Mouse (Mus musculus) left cerebral cortex, postnatal 10 days (tissue): ENCODE data around the gene Atn1. TPM values are rescaled to one million over a fixed set of nuclear protein-coding genes. Genes with fewer than 3 reads are reported as not detected.

ENCODE experiments used
- DNase-seq, 2 experiments: peaks; one replicate each; pipeline ENCODE4 v3.0.0; 2021 to 2022; ENCODE audit warnings: low spot score in 2 of 2, mixed read lengths in 1 of 2; ENCODE audit errors: extremely low spot score in 1 of 2
- intact Hi-C: fragments of 180-260 bp; cut with DNase I; formaldehyde crosslinking; loops from one replicate; pipeline ENCODE4 v1.15.1; 2025
- total RNA-seq, 2 experiments: library from RNA; stranded (reverse); gene quantifications; 2 replicates each; pipeline ENCODE4 v1.2.3; 2021

Atn1 gene
- total RNA-seq, 2 experiments from 2014 or later, result 156 to 158 TPM

DNA sequence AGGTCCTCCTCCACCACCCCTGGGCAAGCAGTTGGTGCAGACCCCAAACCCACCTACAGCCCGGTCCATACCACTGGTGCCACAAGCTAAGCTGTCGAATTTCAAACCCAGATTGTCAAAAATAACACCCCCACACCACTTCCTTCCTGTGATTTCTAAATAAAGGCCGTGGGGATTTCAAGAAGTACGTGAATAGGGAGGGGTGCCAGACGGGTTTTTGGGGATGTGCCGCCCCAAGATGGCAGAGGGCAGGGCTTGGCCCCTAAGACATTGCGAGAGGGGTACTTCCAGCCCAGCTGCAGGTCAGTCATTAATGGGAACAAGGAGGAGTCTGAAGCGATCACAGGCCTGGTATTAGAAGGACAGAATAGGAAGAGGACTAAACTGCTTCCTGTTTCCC is 32.8 kb downstream of the Atn1 start:
- DNase-seq, result no peak
- intact Hi-C loops, result no loop called here

DNA sequence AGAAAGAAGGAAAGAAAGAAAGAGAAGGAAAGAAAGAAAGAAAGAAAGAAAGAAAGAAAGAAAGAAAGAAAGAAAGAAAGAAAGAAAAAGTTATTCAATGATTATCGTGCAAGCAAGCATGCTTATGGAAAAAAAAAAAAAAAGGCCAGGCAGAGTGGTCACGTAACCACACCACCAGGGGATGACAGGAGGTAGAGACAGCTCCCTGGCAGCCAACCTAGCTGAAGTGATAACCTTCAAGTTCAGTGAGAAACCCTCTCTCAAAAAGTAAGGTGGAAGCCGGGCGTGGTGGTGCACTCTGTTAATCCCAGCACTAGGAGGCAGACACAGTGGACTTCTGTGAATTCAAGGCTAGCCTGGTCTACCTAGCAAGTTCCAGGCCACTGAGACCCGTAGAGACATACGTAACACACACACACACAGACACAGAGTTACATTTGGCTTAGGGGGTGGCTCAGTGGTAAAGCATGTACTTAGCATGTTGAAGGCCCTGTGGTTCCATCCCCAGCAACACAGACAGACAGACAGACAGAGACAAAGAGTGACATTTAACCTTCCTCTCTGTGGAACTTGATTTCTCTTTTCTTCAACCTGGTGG is 33.3 kb downstream of the Atn1 start:
- intact Hi-C loops, result no loop called here
- DNase-seq, result no peak

DNA sequence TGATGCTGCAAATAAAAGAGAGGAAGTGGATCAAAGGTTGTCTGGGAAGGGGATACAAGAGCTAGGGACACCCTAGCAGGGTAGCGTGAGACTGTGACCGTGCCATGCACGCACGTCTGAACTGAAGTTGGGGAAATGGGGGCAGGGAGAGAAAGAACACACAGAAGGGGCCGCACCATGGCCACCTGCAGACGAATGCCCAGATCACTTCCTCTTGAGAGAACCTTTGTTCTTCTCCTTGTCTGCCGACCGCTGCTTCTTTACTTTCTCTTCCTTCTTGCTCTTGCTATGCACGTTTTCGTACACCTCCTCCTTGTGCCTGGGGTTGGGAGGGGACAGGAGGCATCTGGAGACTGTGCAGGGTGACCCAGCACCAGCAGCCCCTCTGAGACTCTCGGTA is 35.4 kb downstream of the Atn1 start:
- intact Hi-C loops, result no loop called here
- DNase-seq, result no peak

DNA sequence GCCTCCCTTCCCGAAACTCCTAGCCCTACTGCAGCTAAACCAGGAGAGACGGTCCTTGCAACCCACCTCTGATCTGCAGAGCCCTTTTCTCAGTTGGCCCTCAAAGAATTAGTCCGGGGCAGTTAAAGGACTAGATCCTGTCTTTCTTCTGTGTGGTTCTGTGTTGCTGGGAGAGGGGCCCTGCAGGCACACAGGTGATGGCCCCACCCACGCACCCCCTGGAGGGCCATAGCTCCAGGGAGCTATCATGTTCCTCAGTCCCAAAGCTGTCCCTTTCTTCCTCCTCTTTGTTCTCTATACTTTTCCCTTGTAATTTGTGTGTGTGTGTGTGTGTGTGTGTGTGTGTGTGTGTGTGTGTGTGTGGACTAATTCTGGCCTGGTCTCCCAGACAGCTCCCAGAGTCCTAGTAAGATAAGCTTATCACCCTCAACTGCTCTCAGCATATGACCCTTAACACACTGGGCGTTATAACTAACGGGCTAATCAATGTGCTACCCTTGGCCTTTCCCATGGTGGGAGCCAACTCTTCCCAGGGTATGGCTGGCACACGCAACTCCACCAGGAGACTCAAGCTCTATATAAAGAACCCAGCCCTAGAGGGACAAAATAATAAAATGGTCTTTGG is 36.9 kb downstream of the Atn1 start:
- no peak for DNase-seq
- intact Hi-C loops, result no loop called here

DNA sequence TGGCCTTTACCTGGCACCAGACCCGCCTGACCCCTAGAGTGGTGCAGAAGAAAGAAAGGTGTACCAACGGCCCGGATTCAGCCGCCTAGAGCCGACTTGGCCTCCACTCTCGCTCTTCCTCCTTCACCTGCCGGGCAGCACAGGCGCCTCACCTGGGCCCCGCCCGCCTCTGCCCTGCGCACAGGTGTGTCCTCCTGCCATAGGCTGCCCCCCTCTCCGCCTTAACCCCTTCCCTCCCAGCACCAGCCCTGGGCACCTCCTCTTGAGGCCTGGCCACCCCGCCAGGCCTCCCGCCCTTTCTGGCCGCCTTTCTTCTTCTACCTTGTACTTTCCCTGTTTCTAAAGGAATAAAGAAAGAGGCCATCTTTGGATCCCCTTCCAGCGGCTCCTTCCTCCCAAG is 37.6 kb downstream of the Atn1 start:
- DNase-seq, result no peak
- intact Hi-C loops, result no loop called here

DNA sequence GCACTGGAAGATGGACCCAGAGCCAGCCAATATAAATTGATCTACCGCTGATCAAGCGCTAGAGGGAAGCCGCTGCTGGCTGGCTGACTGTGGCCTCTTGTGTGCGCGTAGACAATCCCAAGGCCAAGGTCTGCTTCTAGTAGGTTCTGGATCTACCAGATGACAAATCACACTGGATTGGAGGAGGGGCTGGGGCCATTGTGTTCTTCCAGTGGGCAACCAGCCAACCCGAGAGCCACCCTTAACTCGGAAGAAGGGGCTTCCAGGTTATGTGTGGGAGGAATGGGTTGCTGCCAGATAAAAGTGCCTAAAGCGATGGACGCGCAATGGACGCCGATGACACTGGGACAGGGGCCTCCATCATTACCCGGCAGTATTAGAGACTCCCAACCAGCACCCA is 38.4 kb downstream of the Atn1 start:
- DNase-seq, result no peak
- intact Hi-C loops, result no loop called here

DNA sequence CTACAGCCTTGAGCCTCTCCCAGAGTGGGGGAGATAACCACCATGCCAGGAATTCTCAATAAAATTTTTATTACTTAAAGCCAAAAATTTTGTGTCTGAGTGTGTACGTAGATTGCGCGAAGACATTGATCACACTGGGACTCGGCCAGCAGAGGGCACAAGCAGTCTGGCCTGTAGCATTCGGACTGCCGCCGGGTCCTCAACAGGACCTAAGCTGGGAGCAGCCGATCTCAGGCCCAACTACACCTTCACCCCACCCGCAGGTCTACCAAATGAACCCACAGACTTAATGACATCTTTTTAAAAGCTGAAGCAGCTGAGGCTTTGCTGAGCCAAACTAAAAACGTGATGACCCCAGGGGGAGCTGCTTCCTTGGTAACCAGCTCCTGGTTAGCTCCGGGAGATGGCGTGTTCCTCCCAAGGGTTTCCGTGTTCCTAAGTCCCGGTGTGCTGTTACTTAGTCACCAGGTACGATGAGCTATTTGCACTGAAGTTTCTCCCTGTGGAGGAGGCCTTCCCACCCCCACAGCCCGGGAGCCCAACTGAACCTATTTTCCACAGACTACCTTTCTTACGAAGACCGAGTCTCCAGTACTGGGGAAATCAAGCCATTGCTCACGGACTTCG is 39.3 kb downstream of the Atn1 start:
- intact Hi-C loops, result no loop called here
- DNase-seq, result peak in 1 of 2 experiments; percentile 65

DNA sequence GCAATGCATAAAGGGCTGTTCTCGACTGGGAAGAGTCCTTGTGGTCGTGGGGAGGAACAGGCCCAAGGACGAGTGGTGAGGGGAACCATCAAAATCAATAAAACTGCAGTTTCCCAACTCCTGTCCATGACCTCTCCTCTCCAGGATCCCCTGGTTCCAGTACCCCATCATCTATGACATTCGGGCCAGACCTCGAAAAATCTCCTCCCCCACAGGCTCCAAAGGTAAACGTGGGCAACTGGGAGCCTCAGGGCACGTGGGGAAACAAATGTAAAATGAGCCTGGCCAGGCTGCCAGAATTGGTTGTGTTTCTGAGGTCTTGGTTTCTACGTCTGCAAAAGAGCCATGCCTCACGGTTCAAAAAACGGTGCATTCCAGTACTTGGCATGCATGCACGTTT is 43.4 kb downstream of the Atn1 start:
- intact Hi-C loops, result no loop called here
- DNase-seq, result no peak

DNA sequence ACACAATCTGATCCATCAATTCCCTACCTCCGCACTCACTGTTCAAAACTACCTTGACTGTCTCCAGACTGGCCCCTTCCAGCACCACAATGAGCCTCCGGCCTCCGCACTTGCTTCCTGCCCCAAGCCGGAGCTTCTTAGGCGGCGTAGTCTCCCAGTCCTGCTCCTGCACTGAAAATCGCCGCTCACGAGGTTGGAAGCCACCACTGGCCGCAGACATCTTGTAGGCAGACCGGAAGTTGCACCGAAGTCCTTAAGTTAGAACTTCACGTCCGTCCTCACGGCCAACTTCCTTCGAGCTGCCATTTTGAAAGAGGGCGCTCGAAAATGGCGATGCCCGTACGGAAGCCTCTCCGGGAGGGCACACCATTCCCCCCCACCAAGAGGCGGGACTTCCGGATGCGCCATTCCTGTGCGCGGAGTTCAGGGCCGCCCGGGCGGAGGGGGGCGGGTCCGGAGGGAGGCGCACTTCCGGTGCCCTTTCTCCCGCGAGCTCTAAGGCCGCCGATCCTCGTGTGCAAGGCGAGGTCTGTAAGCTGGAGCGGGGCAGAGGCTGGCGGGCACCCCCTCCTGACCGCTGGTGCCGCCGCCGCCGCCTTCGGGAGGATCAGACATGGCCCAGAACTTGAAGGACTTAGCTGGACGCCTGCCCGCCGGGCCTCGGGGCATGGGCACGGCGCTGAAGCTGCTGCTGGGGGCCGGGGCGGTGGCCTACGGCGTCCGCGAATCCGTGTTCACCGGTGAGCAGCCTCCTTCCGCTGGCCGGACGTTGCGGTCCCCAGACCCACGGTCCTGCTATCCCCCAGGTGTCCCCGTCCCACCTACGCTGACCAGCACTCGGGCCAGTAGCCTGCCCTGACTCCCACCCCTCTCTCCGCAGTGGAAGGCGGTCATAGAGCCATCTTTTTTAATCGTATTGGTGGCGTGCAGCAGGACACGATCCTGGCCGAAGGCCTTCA is 44.2 kb downstream of the Atn1 start, which contains the start of the genes Emg1 and Phb2:
TSS of gene Emg1 (minus strand) at position 355 of the 959 bp plus-strand sequence.
TSS of gene Phb2 (plus strand) at position 513 of the 959 bp plus-strand sequence.
- peak; percentile 97 to 99 for DNase-seq
- intact Hi-C loops, result no loop called here

DNA sequence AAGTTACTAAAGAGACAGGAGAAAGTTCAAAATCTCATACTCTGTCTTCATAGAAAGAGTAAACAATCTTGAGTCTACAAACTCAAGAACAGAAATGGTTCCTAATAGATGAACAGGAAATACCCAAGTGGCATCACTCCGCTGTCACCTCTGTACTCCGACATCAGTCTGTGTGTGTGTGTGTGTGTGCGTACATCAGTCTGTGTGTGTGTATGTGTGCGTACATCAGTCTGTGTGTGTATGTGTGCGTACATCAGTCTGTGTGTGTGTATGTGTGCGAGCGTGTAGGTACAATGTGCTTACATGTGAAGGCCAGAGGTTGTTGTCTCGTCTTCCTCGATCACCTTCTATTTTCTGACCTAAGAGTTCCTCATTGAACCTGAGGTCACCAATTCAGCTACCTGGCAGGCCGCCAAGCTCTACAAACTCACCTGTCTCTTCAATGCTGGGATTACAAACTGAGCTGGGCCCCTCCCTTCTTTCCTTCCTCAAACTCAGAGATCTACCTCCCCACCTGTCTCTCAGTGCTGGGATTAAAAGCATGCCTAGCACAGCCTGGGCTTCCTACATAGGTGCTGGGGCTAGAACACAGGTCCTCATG is 47.9 kb downstream of the Atn1 start:
- intact Hi-C loops, result no loop called here
- no peak for DNase-seq

DNA sequence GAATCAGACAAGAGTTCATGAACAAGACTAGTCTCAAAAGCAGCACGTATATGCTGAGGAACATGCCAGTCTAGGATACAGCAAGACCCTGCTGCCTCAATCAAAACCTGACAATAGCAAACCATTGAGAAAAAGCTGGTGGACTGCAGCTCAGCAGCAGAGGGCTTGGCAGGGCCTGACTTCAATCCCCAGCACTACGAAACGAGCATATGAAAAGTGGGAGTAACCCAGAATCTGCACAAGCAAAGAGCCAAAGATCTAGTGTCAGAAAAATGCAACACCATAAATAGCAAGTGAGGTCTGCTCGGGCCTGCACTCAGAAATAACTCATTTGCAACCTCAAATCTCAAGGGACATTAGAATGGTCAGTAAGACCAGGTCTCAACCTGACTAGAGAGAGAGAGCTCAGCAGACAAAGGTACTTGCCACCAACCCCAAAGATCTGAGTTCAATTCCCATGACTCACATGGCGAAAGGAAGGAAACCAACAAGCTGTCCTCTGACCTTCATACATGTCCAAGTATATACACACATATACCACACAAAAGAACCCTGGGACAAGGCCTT is 50.2 kb downstream of the Atn1 start:
- DNase-seq, result no peak
- intact Hi-C loops, result no loop called here

DNA sequence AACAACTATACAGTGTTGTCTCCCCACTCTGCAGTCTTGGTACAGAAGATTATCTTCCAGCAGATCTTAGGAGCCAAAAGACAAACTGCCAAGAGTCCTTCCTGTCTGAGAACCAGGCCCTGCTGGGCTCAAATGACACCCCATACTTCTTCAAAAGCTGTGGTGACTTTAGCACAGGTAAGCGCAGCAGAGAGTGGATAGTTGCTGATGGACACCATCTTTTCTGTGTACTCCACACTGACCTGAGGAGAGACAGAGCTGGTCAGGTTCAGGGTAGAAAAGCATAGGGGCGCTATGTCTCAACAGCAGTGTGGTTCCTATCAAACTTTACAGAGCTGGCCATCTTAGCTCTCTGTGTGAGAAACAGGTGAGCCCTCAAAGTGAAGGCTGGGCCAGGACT is 51.9 kb downstream of the Atn1 start:
- intact Hi-C loops, result no loop called here
- DNase-seq, result no peak

DNA sequence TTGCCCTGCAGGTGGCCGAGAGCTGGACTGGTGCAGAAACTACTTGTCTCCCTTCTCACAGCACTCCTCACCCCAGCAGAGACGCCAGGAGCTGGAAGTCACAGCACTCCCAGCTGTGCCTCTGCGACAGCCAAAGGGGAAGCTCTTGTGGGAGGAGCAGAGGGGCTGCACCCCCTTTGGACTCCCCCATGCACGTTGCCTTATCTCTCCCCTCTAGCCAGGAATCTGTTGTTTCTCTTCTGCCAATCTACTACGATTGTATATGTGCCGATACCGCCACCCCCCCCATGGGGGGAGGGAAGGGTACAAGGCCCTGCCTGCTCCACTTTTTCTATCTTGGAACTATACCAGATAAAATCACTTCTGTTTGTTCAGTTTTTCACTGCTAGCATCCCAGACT is 52.5 kb downstream of the Atn1 start:
- intact Hi-C loops, result no loop called here
- no peak for DNase-seq

DNA sequence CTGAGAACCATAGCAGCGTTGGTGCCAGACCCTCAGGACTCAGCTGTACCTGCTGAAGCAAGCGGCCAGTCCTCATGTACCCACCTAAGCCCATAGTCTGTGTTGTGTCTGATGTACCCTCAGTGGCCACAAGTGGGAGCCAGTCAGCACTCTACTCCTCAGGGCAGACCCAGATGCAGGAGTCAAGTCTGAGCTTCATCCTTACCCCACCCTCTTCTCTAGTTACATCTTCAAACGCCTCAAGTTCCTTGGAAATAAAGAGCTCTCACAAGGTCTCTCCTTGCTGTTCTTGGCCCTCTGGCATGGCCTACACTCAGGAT is 53.6 kb downstream of the Atn1 start:
- intact Hi-C loops, result no loop called here

DNA sequence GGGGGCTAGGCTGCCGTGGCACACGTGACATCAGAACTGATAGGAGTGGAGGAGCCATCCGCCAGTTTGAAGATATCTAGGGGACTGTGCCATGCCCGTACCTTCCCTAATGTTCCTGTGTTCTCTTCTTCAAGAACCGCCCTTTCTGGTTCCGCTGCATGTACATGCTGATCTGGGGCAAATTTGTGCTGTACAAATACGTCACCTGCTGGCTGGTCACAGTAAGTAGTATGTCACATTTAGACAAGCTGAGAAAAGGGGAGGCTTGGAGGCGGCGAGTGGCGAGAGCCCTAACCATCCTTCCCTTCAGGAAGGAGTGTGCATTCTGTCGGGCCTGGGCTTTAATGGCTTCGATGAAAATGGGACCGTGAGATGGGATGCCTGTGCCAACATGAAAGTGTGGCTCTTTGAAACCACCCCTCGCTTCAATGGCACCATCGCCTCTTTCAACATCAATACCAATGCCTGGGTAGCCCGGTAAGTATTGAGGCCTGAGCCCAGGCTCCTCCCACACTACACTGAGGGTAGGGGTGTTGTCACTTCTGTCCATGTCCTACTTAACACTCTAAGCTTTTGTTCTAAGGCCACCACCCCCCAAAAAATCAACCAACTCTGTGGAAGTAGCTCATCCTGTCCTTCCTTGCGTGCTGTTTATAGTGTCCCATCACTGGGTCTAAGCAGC is 54.1 kb downstream of the Atn1 start:
- intact Hi-C loops, result no loop called here
- DNase-seq, result no peak

More for the DNA sequence above, 53.6 kb downstream of the Atn1 start:
- peak; percentile 58 to 74 for DNase-seq

DNA sequence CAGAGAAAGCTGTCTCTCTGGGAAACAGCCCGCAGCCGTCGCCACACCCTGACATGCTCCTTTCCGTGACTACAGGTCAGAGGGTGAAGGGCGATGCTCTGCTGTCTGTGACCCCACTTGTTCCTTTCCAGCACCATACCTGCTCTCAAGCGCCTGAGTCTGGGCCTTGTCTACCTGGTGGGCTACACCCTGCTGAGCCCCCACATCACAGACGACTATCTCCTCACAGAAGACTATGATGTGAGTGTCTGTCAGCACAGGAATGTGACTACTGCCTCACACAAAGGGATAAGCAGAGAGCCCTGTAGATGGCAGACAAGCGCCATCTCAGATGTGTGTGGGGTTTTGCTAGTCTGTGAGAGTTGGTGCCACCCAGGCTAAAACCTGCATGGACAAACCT is 55.0 kb downstream of the Atn1 start:
- DNase-seq, result no peak

DNA sequence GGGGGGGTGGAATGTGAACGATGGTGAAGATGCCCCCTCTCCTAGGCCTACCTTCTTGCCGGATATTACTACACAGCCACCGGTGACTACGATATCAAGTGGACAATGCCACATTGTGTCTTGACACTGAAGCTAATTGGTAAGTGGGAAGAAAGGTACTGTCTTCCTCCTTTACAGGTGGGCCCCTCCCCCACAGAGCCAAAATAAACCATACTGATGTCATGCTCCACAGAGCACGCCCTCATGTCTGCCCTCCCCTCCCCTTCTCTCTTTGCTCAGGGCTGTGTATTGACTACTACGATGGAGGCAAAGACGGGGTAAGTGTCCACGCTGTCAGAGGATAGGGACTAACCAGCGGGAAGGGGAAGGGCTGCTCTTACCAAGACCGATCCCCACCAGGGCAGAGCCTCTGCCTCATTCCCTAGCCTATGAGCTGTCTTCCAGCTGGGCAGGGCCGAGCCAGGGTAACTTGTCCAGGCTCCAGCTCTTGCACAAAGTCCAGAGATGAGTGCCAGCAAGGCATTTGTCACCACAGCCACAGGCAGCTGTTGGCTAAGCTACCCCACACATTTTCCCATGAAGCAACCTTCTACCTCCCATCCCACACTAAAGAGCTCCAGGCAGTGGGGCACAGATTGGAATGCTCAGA is 56.2 kb downstream of the Atn1 start:
- peak in 1 of 2 experiments; percentile 49 for DNase-seq
- intact Hi-C loops, result no loop called here

More for the DNA sequence above, 55.0 kb downstream of the Atn1 start:
- intact Hi-C loops, result no loop called here

DNA sequence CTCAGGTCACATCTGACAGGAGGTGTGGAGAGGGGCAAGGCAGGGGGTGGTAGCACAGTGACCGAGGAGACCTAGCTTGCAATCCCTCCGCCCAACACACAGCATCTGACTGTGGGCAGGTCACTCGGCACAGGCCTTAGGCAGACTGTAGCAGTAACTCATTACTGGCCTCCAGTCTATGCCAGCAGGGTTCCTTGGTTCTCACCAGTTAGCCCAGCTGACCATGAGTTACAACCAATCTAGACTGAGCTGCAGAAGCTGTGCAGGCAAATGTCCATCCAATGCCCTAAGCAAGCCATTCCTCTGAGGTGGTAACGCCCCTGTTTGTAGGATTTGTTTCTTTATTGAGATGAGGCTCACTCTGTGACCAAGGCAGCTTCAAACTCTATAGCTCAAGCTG is 57.0 kb downstream of the Atn1 start:
- intact Hi-C loops, result no loop called here
- no peak for DNase-seq
